In the genomic region with DNA sequence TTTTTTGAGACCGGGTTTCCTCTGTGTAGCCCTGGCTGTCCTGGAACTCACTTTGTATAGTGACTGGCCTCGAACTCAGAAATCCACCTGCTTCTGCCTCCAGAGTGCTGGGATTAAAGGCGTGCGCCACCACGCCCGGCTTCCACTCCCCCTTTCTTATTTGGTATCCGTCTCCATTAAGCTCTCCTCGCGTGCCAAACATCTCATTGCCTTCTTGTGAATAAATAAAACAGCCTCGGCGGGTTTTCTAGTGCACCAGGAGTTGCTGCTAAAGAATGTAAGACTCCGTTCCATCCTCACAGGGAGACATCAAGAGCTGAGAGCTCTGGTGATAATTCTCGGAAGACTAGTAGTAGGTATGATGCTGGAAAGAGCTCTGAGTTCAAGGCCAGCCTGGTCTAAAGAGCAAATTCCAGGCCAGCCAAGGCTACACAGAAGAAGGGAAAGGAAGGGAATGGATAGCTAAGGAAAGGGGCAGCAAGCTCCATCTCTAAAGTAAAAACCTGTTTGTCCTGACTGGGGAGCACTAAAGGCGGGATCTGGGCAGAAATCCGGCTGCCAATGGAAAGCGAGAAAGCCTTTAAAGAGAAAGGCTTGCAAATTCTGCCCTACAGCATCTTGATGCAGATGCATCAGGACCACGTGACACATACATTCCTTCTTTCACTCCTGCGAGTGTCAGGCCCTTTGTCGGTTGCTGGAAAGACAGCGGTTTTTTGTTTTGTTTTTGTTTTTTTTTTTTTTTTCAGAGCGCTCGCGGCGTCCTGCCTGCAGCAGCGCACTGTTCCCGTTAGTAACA, we compare ENCODE assay signal across 8 mouse cellular contexts. TPM values are rescaled to one million over a fixed set of nuclear protein-coding genes. Genes with fewer than 3 reads are reported as not detected.
DNase-seq lines count a peak whose midpoint lies in the region; ATAC-seq and TF ChIP-seq lines count a peak whose summit lies in the region.

No protein-coding gene starts in this region.

- H3K9ac ChIP-seq in lung, embryonic 15.5 days, result peak overlapping the region; percentile 50

- peaks cover 6% of the 10 kb centered on the region for H3K4me1 ChIP-seq in lung, embryonic 15.5 days

- intact Hi-C loops in gastrocnemius, adult 2 months (cut with DNase I), result no loop called here

- peak overlapping the region; percentile 94 for H3K4me3 ChIP-seq in gastrocnemius, adult 2 months
- peak overlapping the region; percentile 58 for H3K4me3 ChIP-seq in lung, embryonic 15.5 days

- H3K27ac ChIP-seq in gastrocnemius, adult 2 months, result peak overlapping the region; percentile 87
- peak overlapping the region; percentile 55 for H3K27ac ChIP-seq in lung, embryonic 15.5 days

- H3K36me3 ChIP-seq in lung, embryonic 15.5 days, result no peaks in the 10 kb centered on the region

- no peaks in the 10 kb centered on the region for H3K27me3 ChIP-seq in lung, embryonic 15.5 days

- H3K9me3 ChIP-seq in lung, embryonic 15.5 days, result no peaks in the 10 kb centered on the region

- 6% methylated on average over 26 of the region's 26 CpGs for WGBS in lung, embryonic 15.5 days

- TF ChIP-seq CTCF in gastrocnemius, adult 2 months (IDR thresholded peaks at IDR 0.05), result no peak

- peak; percentile 46 for ATAC-seq in erythroblast, adult 5-6 weeks (replicated peaks; ENCODE audit: low FRiP score, poor library complexity, severe bottlenecking)
- peak; percentile 19 to 30; a peak in 3 of 4 replicates for ATAC-seq in hematopoietic stem cell, adult 5-6 weeks (replicated peaks in 1 of 2; ENCODE audit: insufficient read depth in 1 of 2, low FRiP score in 2 of 2, low TSS enrichment in 1 of 2, low read depth in 1 of 2, poor library complexity in 2 of 2, severe bottlenecking in 2 of 2)
- ATAC-seq in lung, embryonic 15.5 days (ENCODE audit: borderline replicate concordance, extremely low read depth, low FRiP score, low TSS enrichment), result peak; percentile 35; the same call in 1 of the 2 replicates

- peak; percentile 34 for DNase-seq in gastrocnemius, adult 2 months
- DNase-seq in gastrocnemius, postnatal 25 days, result no peak
- DNase-seq in brain, embryonic 18.5 days (ENCODE audit: low read depth, low spot score), result peak; percentile 42
- peak; percentile 9 to 19 for DNase-seq in layer of hippocampus, adult 8-10 months (ENCODE audit: low spot score in 2 of 2)
- peak; percentile 7 for DNase-seq in ovary, postnatal 36 days (ENCODE audit: low spot score)

- H3K4me2 ChIP-seq in lung, embryonic 15.5 days, result peak overlapping the region; percentile 93

RNA-seq across cellular contexts. Expression of a gene that starts 0.6 kb away (rescaled TPM):
- total RNA-seq in gastrocnemius, adult 2 months (2021), result 10 to 100 TPM; 50.5 to 71.2 TPM
- total RNA-seq in gastrocnemius, postnatal 25 days (2021), result 10 to 100 TPM; 37.8 to 39.9 TPM
- 14.6 and 18.8 TPM in 2 replicates for total RNA-seq in erythroblast, adult 5-6 weeks (2015; ENCODE audit: low replicate concordance)
- total RNA-seq in erythroblast, adult 5-6 weeks (2017; ENCODE audit: low replicate concordance), result 15.3 and 18.7 TPM in 2 replicates
- total RNA-seq in hematopoietic stem cell, adult 5-6 weeks (2017), result 84.5 and 113 TPM in 2 replicates
- 10 to 100 TPM; 18.3 to 23.9 (median 21.9) TPM for total RNA-seq in layer of hippocampus, adult 8-10 months (2022)
- 18.6 and 21.7 TPM in 2 replicates for polyA plus RNA-seq in lung, embryonic 15.5 days (2015; fragmentation: Nextera tagmentation; extraction: Ambion mirVana)

RNA-seq across cellular contexts. Expression of a gene that starts 47.9 kb away (rescaled TPM):
- total RNA-seq in gastrocnemius, adult 2 months (2021), result not detected
- not detected for total RNA-seq in gastrocnemius, postnatal 25 days (2021)
- total RNA-seq in erythroblast, adult 5-6 weeks (2015; ENCODE audit: low replicate concordance), result not detected in 2 replicates
- total RNA-seq in erythroblast, adult 5-6 weeks (2017; ENCODE audit: low replicate concordance), result not detected in 2 replicates
- total RNA-seq in hematopoietic stem cell, adult 5-6 weeks (2017), result not detected in 2 replicates
- total RNA-seq in layer of hippocampus, adult 8-10 months (2022), result not detected
- polyA plus RNA-seq in lung, embryonic 15.5 days (2015; fragmentation: Nextera tagmentation; extraction: Ambion mirVana), result not detected in 2 replicates

RNA-seq across cellular contexts. Expression of a gene that starts 48.0 kb away (rescaled TPM):
- not detected for total RNA-seq in gastrocnemius, adult 2 months (2021)
- total RNA-seq in gastrocnemius, postnatal 25 days (2021), result not detected
- not detected in 2 replicates for total RNA-seq in erythroblast, adult 5-6 weeks (2015; ENCODE audit: low replicate concordance)
- not detected in 2 replicates for total RNA-seq in erythroblast, adult 5-6 weeks (2017; ENCODE audit: low replicate concordance)
- total RNA-seq in hematopoietic stem cell, adult 5-6 weeks (2017), result 0.44 TPM in 1 of 2 replicates, not detected in the other
- under 1 TPM in 2 of 4 experiments, not detected in 2; 0.23 to 0.29 TPM for total RNA-seq in layer of hippocampus, adult 8-10 months (2022)
- polyA plus RNA-seq in lung, embryonic 15.5 days (2015; fragmentation: Nextera tagmentation; extraction: Ambion mirVana), result not detected in 2 replicates
